Mouse (Mus musculus): ENCODE results near the gene Rap1gap2.

The Rap1gap2 gene

DNA sequence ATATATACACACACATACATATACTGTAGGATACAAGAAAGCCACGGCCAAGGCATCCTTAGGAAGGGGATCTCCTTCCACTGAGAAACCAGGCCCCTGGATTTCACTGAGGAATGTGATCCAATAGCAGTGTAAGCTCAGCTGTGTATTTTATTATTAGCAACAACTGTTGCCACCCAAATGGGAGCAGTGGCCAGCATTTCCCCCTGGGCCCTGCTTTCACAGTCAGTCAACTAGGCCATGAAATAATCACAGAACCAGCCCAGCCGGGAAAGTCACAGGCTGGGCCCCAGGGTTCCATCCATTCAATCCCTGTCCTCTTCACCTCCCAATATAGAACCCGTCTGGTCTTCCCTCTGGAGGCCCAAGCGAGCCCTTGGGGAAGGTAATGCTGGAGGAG lies 162.2 kb downstream of the Rap1gap2 start:
- no peak for DNase-seq

DNA sequence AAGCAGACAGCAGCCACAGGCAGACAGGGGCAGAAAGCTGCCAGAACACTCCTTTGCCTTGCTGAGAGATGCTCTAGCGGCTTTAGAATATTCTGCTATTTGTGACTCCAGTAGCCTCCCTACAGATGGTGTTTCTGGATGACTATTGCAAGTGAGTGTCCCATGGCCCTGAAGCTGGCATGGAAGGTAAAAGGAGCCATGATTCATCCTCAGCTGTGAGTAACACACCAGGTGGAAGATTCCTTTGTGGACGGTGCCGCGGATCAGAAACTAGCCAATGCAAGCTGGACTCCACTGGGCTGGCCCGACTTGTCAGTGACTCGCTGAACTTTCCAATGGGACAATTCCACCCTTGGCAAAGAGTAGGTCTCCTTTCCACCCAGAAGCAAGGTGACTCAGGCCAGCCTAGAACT lies 162.7 kb downstream of the Rap1gap2 start:
- DNase-seq: no peak

GRCm38 (mm10) chr11:74445591-74445990 lies 165.1 kb downstream of the Rap1gap2 start:
- DNase-seq: no peak

DNA sequence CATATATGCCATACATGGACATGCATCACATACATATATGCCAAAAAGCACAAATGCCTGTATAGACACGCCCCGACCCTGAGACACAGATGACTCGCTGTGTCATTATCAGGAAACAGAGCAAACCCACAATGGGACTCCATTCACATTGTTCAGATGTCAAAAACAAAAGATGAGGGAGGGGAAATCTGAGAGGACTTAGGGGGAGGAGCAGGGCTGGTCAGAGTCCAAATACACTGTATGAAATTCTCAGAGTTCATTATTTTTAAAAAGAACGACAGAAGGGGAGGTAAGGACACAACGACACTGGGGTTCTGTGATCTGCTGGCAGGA lies 166.8 kb downstream of the Rap1gap2 start:
- no peak for DNase-seq

DNA sequence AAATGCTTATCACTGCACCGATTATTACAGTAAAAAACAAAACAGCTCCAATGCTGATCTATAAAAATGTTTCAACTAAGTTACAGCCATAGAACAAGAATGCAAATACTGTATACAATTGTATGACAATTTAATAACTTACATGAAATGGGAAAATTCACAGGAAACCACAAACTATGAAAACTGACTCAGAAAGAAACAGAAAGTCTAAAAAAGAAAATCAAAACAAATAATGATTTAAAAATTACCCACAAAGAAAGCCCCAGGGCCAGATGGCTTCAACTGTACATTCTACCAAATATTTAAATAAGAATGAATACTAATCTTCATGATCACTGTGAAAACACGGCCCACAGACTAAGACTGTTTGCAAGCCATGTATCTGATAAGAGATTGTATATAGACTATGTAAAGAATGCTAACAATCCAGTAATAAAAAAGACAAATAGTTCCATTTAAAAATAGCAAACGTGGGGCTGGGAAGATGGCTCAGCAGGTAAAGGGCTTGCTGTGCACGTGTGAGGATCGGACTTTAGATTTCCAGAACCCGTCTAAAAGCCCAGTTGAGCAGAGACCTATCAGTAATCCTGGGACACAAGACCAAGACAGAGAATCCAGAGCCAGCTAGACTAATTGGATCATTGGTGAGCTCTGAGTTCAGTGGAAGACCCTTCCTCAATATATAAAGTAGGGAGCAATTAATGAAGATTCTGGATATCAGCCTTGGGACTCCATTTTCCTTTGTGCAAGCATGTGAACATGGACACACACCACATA lies 167.4 kb downstream of the Rap1gap2 start:
- DNase-seq: no peak

DNA sequence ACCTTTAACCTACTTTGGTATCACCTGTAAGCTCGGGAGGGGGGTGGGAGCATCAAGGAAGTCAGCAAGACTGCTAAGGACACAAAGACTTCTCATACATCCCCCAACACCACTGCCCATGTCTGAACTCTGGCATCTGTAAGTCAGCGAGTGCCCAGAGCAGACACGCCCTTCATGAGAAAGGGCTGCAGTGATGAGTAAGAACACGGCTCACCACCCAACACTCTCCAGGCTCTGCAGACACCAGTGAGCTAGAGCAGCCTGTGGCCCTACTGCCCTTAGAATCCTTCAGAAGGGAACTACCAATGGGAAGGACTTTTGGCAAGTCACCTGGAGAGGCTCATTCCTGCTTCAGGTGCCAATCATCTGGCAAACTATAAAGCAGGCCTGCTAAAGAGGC lies 168.3 kb downstream of the Rap1gap2 start:
- DNase-seq: no peak

- no peak for DNase-seq
These were observed 170.6 kb downstream of the Rap1gap2 start for GRCm38 (mm10) chr11:74440112-74440511.

DNA sequence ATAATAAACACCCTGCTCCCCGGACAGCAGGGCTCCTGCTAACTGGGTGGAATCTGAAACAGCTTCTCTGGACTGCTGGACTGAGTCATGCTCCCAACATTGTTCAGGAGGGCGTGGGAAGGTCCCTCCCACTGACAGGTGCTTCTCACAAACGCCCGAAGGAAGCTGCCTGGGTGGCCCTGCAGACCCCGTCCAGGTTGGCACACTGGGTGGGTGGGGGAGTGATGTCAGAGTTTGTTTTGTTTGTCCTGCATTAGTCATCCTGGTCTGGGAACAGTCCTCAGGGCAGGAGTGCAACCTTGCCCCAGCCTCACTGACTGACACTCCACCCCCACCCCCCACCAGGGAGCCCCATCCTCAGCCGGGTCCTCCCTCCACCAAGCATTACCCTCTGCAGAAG lies 171.5 kb downstream of the Rap1gap2 start:
- DNase-seq: no peak

- DNase-seq: no peak
These were observed 172.5 kb downstream of the Rap1gap2 start for GRCm38 (mm10) chr11:74438249-74438648.

DNA sequence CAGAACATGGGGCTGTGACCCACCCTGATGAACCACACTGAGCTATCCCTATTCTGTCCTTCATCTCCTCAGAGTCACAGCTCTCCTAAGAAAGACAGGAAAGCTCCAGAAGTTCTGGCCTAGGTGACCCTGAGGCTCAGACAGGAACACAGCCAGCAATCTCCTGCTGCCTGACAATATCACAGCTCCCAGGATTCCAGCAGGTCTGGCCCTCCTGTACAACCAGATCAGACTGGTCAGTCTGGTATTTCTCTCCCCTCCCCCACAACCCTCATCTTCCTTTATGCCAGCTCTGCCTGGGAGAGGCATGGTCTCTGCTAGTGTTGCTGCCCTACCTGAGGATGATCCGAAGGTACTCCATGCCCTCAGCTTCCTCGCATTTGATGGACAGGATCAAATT lies 175.3 kb downstream of the Rap1gap2 start:
- no peak for DNase-seq

DNA sequence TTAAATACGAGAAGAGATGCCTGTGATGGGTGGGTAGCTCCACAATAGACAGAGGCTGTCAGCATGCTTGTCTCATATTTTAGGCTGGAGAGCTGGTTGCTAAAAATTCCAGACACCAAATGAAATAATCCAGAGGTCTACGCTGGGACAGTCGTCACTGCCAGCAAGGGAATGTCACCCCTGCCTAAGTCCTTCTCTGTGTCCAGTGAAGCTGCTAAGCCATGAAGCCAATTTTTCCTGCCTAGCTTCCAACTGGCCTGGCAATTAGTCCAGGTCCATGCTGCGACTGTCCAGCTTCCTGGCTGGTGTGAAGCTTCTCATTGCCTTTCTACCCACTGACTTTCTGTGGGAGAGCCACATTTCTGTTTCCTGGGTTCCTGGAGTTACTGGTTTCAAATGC lies 177.7 kb downstream of the Rap1gap2 start:
- no peak for DNase-seq

DNA sequence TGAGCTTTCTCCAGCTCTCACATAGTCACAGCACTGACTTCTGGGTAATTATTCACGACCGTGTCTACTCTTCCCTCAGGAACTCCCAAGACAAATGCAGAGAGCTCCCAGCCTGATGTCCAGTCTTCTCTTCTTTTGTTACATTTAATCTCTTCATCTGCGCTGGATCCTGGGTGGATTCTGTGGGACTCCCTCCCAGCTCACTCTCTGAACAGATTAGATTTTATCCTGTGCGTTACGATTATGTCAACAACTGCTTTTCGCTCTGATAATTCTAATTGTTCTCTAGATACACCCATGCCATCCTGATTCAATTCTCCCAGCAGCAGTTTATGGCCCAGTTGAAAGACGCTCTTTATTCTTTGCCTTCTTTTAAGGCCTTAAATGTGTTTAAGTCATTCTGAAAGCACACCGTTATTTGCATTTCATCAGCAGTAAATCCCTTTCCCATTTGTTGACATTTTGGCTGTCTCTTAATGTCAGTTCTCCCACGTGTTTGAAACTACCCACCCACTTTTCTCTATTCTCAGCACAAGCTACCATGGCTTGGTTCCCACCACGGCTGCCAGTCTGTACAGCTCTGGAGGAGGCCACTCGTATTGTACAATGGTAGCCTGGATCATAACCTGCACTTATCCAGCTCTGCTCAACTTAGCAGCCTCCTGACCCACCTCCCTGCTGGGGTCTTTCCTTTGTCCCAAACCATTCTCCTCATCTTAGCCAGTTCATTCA lies 180.8 kb downstream of the Rap1gap2 start:
- no peak for DNase-seq

DNA sequence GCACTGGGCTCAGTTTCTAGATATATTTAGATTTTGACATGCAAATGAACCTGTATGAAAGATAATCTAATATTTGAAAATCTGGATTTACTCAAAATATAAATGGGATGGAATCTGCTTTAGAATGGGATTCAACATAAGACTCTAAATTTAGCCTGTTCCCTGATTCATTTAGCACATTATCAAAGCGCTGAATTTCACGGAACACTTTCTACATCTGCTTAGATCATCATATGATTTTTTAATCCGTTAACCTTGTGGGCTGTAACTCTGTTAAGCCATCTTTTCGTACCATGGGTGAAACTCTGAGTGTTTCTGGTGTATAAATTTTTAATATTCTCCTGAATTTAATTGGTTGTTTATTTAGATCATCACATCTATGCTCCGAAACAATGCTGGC lies 184.4 kb downstream of the Rap1gap2 start:
- DNase-seq: no peak

- DNase-seq: no peak
These were observed 188.7 kb downstream of the Rap1gap2 start for GRCm38 (mm10) chr11:74422019-74422418.

- DNase-seq: no peak
These were observed 189.6 kb downstream of the Rap1gap2 start for GRCm38 (mm10) chr11:74421151-74421550.

GRCm38 (mm10) chr11:74419601-74420000 lies 191.1 kb downstream of the Rap1gap2 start:
- DNase-seq: no peak

- no peak for DNase-seq
These were observed 195.0 kb downstream of the Rap1gap2 start for GRCm38 (mm10) chr11:74415736-74416135.

- DNase-seq: no peak
These were observed 196.6 kb downstream of the Rap1gap2 start for GRCm38 (mm10) chr11:74414112-74414511.

GRCm38 (mm10) chr11:74413449-74413972 lies 197.2 kb downstream of the Rap1gap2 start:
- DNase-seq: no peak

- DNase-seq: no peak
These were observed 198.3 kb downstream of the Rap1gap2 start for GRCm38 (mm10) chr11:74412462-74412861.

DNA sequence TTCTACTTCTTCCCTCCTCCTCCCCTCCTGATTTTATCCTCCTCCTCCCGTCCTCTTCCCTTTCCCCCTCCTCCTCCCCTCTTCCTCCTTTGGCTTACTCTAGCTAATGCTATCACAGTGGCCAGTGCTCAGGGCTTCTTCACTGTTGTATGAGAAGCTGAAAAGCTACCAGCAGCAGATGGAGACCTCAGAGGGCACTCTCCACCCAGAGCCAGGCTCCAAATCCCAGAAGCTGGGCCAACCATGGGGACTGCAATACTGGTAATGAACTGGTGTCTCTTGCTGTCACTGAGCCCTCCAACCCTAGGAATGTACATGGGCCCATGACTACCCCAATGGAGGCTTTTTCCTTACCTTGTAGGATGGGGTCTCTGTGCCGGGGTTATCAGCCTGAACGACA lies 198.8 kb downstream of the Rap1gap2 start:
- no peak for DNase-seq

DNA sequence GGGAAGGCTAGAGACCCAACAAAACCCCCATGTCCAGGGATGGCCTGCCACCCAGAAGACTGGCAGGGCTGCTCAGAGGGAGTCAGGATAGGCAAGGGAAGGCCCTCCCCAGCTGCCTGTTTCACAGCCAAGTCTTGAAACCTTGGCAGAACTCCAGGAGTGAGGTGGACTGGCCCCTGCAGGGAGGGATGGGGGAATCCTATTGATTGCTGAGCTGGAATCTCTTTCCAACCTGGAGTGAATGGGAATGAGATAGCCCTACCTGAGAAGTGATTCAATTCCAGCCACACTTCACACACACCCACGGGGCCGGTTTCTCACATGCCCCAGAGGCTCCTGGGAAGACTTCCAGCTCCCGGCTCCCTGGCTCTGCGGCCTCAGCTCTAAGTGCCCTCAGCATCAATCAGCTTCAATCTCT lies 200.9 kb downstream of the Rap1gap2 start:
- peak; percentile 27 for DNase-seq

DNA sequence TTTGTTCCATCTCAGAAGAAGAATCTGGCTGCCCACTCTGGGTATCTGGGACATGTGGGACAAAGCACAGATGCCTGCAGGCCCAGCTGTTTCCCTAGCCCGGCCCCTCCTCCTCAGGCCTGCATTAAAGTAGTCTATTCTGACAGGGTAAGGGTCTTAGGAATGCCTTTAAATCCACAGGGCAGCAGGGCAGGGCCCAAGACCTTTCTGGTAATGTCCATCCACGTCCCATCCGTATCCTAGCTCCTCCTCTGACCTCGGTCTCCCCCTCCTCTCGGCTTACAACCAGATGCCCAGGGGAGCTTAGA lies 201.3 kb downstream of the Rap1gap2 start:
- DNase-seq: no peak
